Mouse (Mus musculus) cortical plate, adult 2 months (tissue): ENCODE data around the gene Fxn. TPM values are rescaled to one million over a fixed set of nuclear protein-coding genes. Genes with fewer than 3 reads are reported as not detected.

Experiments used
- H3K27ac ChIP-seq: fragments of 200-500 bp; 2 replicates; pipeline ENCODE4 v1.5.1; 2012; ENCODE audit warnings: low read length, control low read depth, inconsistent platforms; ENCODE audit not compliant: insufficient read depth
- H3K4me1 ChIP-seq: fragments of 200-500 bp; 2 replicates; pipeline ENCODE4 v1.6.1; 2011; ENCODE audit warnings: low read length; ENCODE audit not compliant: control insufficient read depth, insufficient read depth
- H3K4me3 ChIP-seq: fragments of 200-500 bp; 2 replicates; pipeline ENCODE4 v1.5.1; 2011; ENCODE audit warnings: mild to moderate bottlenecking, low read length, control low read depth; ENCODE audit not compliant: insufficient read depth
- CTCF ChIP-seq: fragments of 200-500 bp; IDR thresholded peaks from 2 replicates; pipeline ENCODE4 v1.5.1; 2011; ENCODE audit warnings: mild to moderate bottlenecking, control low read depth, low read length; ENCODE audit not compliant: insufficient read depth; ENCODE audit errors: extremely low read depth
- POLR2A ChIP-seq: fragments of 200-500 bp; IDR thresholded peaks from 2 replicates; pipeline ENCODE4 v1.6.1; 2011; ENCODE audit warnings: mild to moderate bottlenecking, low read length, control low read depth; ENCODE audit not compliant: insufficient read depth; ENCODE audit errors: extremely low read depth
- polyA plus RNA-seq: library from polyadenylated mRNA; depleted of rRNA; stranded (reverse); fragments of >200 nt; gene quantifications from 2 replicates; pipeline ENCODE4 v1.2.3, GENCODE M21; 2012; rRNA removed

The Fxn gene
- polyA plus RNA-seq: 8.8 and 9.4 TPM in 2 replicates

- TF ChIP-seq CTCF: no peak
- H3K4me3 ChIP-seq: peak within 1 kb of the TSS; percentile 56
- H3K27ac ChIP-seq: no peak within 1 kb of the TSS
- H3K4me1 ChIP-seq: no peaks in the 10 kb centered on the region
These were observed at the start of gene Fxn for GRCm38 (mm10) chr19:24280601-24281228. Gene Fxn (minus strand): TSS chr19:24280605.

- Histone ChIP-seq H3K27ac (no peak overlapping the region), H3K4me1 (peaks cover 1% of the 10 kb centered on the region; the same call in 1 of the 2 replicates), H3K4me3 (no peak overlapping the region)
- TF ChIP-seq POLR2A: no peak
- TF ChIP-seq CTCF: no peak
These were observed 47.5 kb upstream of the Fxn start for GRCm38 (mm10) chr19:24327921-24328320.

- TF ChIP-seq POLR2A: no peak
- TF ChIP-seq CTCF: no peak
- Histone ChIP-seq H3K4me1 (peaks cover 1% of the 10 kb centered on the region; the same call in 1 of the 2 replicates), H3K4me3 (no peak overlapping the region), H3K27ac (no peak overlapping the region)
These were observed 46.6 kb upstream of the Fxn start for GRCm38 (mm10) chr19:24326969-24327368.

GRCm38 (mm10) chr19:24325692-24326091 lies 45.3 kb upstream of the Fxn start:
- TF ChIP-seq POLR2A (no peak), CTCF (no peak)
- Histone ChIP-seq H3K27ac (0 out of 2 replicates have a peak overlapping the region, but pooled peaks have one; percentile 33), H3K4me1 (peaks cover 1% of the 10 kb centered on the region; the same call in 1 of the 2 replicates), H3K4me3 (no peak overlapping the region)

- Histone ChIP-seq H3K4me3 (no peak overlapping the region), H3K4me1 (peaks cover 1% of the 10 kb centered on the region; the same call in 1 of the 2 replicates), H3K27ac (no peak overlapping the region)
- TF ChIP-seq POLR2A: no peak
- TF ChIP-seq CTCF: no peak
These were observed 43.6 kb upstream of the Fxn start for GRCm38 (mm10) chr19:24323841-24324613.

- Histone ChIP-seq H3K27ac (no peak overlapping the region), H3K4me1 (peaks cover 1% of the 10 kb centered on the region; the same call in 1 of the 2 replicates), H3K4me3 (no peak overlapping the region)
- TF ChIP-seq CTCF (no peak), POLR2A (no peak)
These were observed 41.5 kb upstream of the Fxn start for GRCm38 (mm10) chr19:24321900-24322311.

GRCm38 (mm10) chr19:24321211-24321899 lies 41.0 kb upstream of the Fxn start:
- Histone ChIP-seq H3K27ac (no peak overlapping the region), H3K4me1 (peaks cover 1% of the 10 kb centered on the region; the same call in 1 of the 2 replicates), H3K4me3 (no peak overlapping the region)
- no peak for TF ChIP-seq CTCF
- no peak for TF ChIP-seq POLR2A

GRCm38 (mm10) chr19:24318172-24318571 lies 37.8 kb upstream of the Fxn start:
- no peak for TF ChIP-seq CTCF
- no peak for TF ChIP-seq POLR2A
- no peak overlapping the region for H3K27ac ChIP-seq
- no peak overlapping the region for H3K4me3 ChIP-seq
- no peaks in the 10 kb centered on the region for H3K4me1 ChIP-seq

GRCm38 (mm10) chr19:24317731-24318130 lies 37.3 kb upstream of the Fxn start:
- H3K27ac ChIP-seq: no peak overlapping the region
- TF ChIP-seq POLR2A (no peak), CTCF (no peak)
- H3K4me3 ChIP-seq: no peak overlapping the region
- no peaks in the 10 kb centered on the region for H3K4me1 ChIP-seq

- H3K27ac ChIP-seq: no peak overlapping the region
- no peak overlapping the region for H3K4me3 ChIP-seq
- H3K4me1 ChIP-seq: no peaks in the 10 kb centered on the region
- TF ChIP-seq POLR2A (no peak), CTCF (no peak)
These were observed 36.7 kb upstream of the Fxn start for GRCm38 (mm10) chr19:24317038-24317591.
